Mouse (Mus musculus) MEL (cell line): ENCODE results near the gene Spcs2. TPM values are rescaled to one million over a fixed set of nuclear protein-coding genes. Genes with fewer than 3 reads are reported as not detected.

Experiments
- DNase-seq: peaks from one replicate; pipeline ENCODE4 v3.0.0; 2011; ENCODE audit warnings: low read depth, low spot score
- H3K27ac ChIP-seq: 2 replicates; pipeline ENCODE4 v1.5.1; 2012; ENCODE audit warnings: low read depth, mild to moderate bottlenecking, control low read depth, low read length, moderate library complexity; ENCODE audit not compliant: control insufficient read depth
- H3K27me3 ChIP-seq, 2 experiments: fragments of 150-350 bp in 1 of 2; sonication (generic) in 1 of 2; 2 replicates each; pipeline ENCODE4 v1.6.1; 2012; ENCODE audit warnings: low read length in 2 of 2, mild to moderate bottlenecking in 2 of 2, improper control_type of control experiment in 1 of 2, moderate library complexity in 1 of 2; ENCODE audit not compliant: insufficient read depth in 2 of 2, control insufficient read depth in 1 of 2
- H3K36me3 ChIP-seq, 2 experiments: 2 replicates each; pipeline ENCODE4 v1.6.1; 2012 to 2014; ENCODE audit warnings: low read length in 2 of 2, improper control_type of control experiment in 1 of 2, inconsistent platforms in 1 of 2, mild to moderate bottlenecking in 1 of 2; ENCODE audit not compliant: insufficient read depth in 2 of 2, control insufficient read depth in 1 of 2
- H3K4me1 ChIP-seq, 2 experiments: fragments of 150-350 bp in 1 of 2; sonication (generic) in 1 of 2; 2 replicates each; pipeline ENCODE4 v1.6.1; 2012; ENCODE audit warnings: low read length in 2 of 2, improper control_type of control experiment in 1 of 2, mild to moderate bottlenecking in 1 of 2; ENCODE audit not compliant: insufficient read depth in 2 of 2, control insufficient read depth in 1 of 2
- H3K4me3 ChIP-seq, 2 experiments: fragments of 150-350 bp in 1 of 2; sonication (generic) in 1 of 2; 2 replicates each; pipeline ENCODE4 v1.5.1; 2012; ENCODE audit warnings: low read depth in 2 of 2, low read length in 2 of 2, mild to moderate bottlenecking in 2 of 2, moderate library complexity in 2 of 2, control low read depth in 1 of 2, improper control_type of control experiment in 1 of 2; ENCODE audit not compliant: control insufficient read depth in 1 of 2, insufficient read depth in 1 of 2
- H3K79me2 ChIP-seq: 2 replicates; pipeline ENCODE4 v1.6.1; 2012; ENCODE audit warnings: mild to moderate bottlenecking, low read length, moderate library complexity; ENCODE audit not compliant: control insufficient read depth, poor library complexity, insufficient read depth
- H3K9ac ChIP-seq: 2 replicates; pipeline ENCODE4 v1.6.1; 2012; ENCODE audit warnings: low read depth, mild to moderate bottlenecking, control low read depth, low read length, moderate library complexity; ENCODE audit not compliant: control insufficient read depth, poor library complexity, severe bottlenecking
- H3K9me3 ChIP-seq: fragments of 150-350 bp; sonication (generic); replicated peaks from 2 replicates; pipeline ENCODE4 v1.6.1; 2012; ENCODE audit warnings: mild to moderate bottlenecking, low read length, improper control_type of control experiment, moderate library complexity; ENCODE audit not compliant: insufficient read depth
- E2F4 ChIP-seq: IDR thresholded peaks from 2 replicates; pipeline ENCODE4 v1.6.1; 2011; ENCODE audit warnings: low read depth, low read length, improper control_type of control experiment, borderline replicate concordance
- ELF1 ChIP-seq: IDR thresholded peaks from 2 replicates; pipeline ENCODE4 v1.6.1; 2014; ENCODE audit warnings: low read depth, mild to moderate bottlenecking, inconsistent platforms, low read length, improper control_type of control experiment, moderate library complexity
- ETS1 ChIP-seq: IDR thresholded peaks from 2 replicates; pipeline ENCODE4 v1.6.1; 2012; ENCODE audit warnings: low read depth, mild to moderate bottlenecking, inconsistent platforms, low read length, improper control_type of control experiment, moderate library complexity
- GABPA ChIP-seq: IDR thresholded peaks from 2 replicates; pipeline ENCODE4 v1.6.1; 2012; ENCODE audit warnings: low read depth, mild to moderate bottlenecking, inconsistent platforms, low read length, improper control_type of control experiment, moderate library complexity
- MAX ChIP-seq: IDR thresholded peaks from 2 replicates; pipeline ENCODE4 v1.6.1; 2011; ENCODE audit warnings: low read length, improper control_type of control experiment
- MAZ ChIP-seq: IDR thresholded peaks from 2 replicates; pipeline ENCODE4 v1.6.1; 2012; ENCODE audit warnings: low read depth, mild to moderate bottlenecking, inconsistent platforms, low read length, improper control_type of control experiment
- NELFE ChIP-seq: IDR thresholded peaks from 2 replicates; pipeline ENCODE4 v1.6.1; 2011; ENCODE audit warnings: low read depth, low read length, improper control_type of control experiment
- NRF1 ChIP-seq: IDR thresholded peaks from 2 replicates; pipeline ENCODE4 v1.6.1; 2014; ENCODE audit warnings: low read depth, mild to moderate bottlenecking, inconsistent platforms, low read length, improper control_type of control experiment, moderate library complexity; ENCODE audit not compliant: poor library complexity, insufficient read depth, severe bottlenecking
- POLR2A ChIP-seq, 2 experiments: IDR thresholded peaks; 2 replicates each; pipeline ENCODE4 v1.6.1; 2011 to 2012; ENCODE audit warnings: low read length in 2 of 2, mild to moderate bottlenecking in 2 of 2, control low read depth in 1 of 2, improper control_type of control experiment in 1 of 2, low read depth in 1 of 2, moderate library complexity in 1 of 2; ENCODE audit not compliant: control insufficient read depth in 1 of 2, insufficient read depth in 1 of 2, poor library complexity in 1 of 2
- POLR2AphosphoS2 ChIP-seq: IDR thresholded peaks from 2 replicates; pipeline ENCODE4 v1.6.1; 2011; ENCODE audit warnings: low read length, improper control_type of control experiment
- RAD21 ChIP-seq: IDR thresholded peaks from 2 replicates; pipeline ENCODE4 v1.6.1; 2011; ENCODE audit warnings: mild to moderate bottlenecking, low read depth, low read length, improper control_type of control experiment
- RCOR1 ChIP-seq: IDR thresholded peaks from 2 replicates; pipeline ENCODE4 v1.6.1; 2012; ENCODE audit warnings: low read depth, mild to moderate bottlenecking, inconsistent platforms, low read length, improper control_type of control experiment
- SMC3 ChIP-seq: IDR thresholded peaks from 2 replicates; pipeline ENCODE4 v1.6.1; 2011; ENCODE audit warnings: low read depth, low read length, improper control_type of control experiment
- TCF12 ChIP-seq: IDR thresholded peaks from 2 replicates; pipeline ENCODE4 v1.6.1; 2014; ENCODE audit warnings: low read depth, mild to moderate bottlenecking, inconsistent platforms, low read length, improper control_type of control experiment, moderate library complexity
- UBTF ChIP-seq: IDR thresholded peaks from 2 replicates; pipeline ENCODE4 v1.6.1; 2012; ENCODE audit warnings: low read depth, mild to moderate bottlenecking, inconsistent platforms, low read length, improper control_type of control experiment, moderate library complexity, borderline replicate concordance; ENCODE audit not compliant: insufficient read depth
- polyA plus RNA-seq, 2 experiments: library from polyadenylated mRNA; stranded (reverse) in 1 of 2; unstranded in 1 of 2; fragments of >175 nt in 1 of 2; fragments of >200 nt in 1 of 2; gene quantifications; 2 replicates each; pipeline versions ENCODE4 v1.2.1 to v1.2.4; 2012; ENCODE audit warnings: low replicate concordance in 2 of 2, low read depth in 1 of 2; ENCODE audit not compliant: insufficient read length in 2 of 2, insufficient read depth in 1 of 2, missing spikeins in 1 of 2
- total RNA-seq: library from RNA; depleted of rRNA; stranded (reverse); fragments of 300-350 nt; gene quantifications from 2 replicates; pipeline ENCODE4 v1.2.3, GENCODE M21; 2012

The Spcs2 gene
- total and polyA plus RNA-seq, 3 experiments = 152 to 241 TPM; not detected in 1

- no peaks in the 10 kb centered on the region for H3K9me3 ChIP-seq
- no peak for DNase-seq
- H3K27ac ChIP-seq = no peak overlapping the region
- TF ChIP-seq ELF1 (no peak), SMC3 (no peak), RAD21 (no peak), POLR2AphosphoS2 (no peak), GABPA (no peak), POLR2A (IDR thresholded peaks at IDR 0.05; ENCODE audit: control insufficient read depth in 1 of 2, insufficient read depth in 1 of 2, low read depth in 1 of 2, low read length in 2 of 2, poor library complexity in 1 of 2) (no peak), MAX (no peak)
- H3K27me3 ChIP-seq = no peaks in the 10 kb centered on the region
- no peaks in the 10 kb centered on the region for H3K79me2 ChIP-seq
- peaks cover 0 to 37% of the 10 kb centered on the region in 2 experiments; a peak in 2 of 4 replicates for H3K36me3 ChIP-seq
- no peak overlapping the region for H3K4me3 ChIP-seq
- H3K4me1 ChIP-seq = peaks cover 15 to 40% of the 10 kb centered on the region in 2 experiments
- no peak overlapping the region for H3K9ac ChIP-seq
These were observed 39.8 kb upstream of the Spcs2 start for GRCm38 (mm10) chr7:99902918-99903665.

- no peak for DNase-seq
- H3K4me3 ChIP-seq = no peak overlapping the region
- H3K79me2 ChIP-seq = no peaks in the 10 kb centered on the region
- no peaks in the 10 kb centered on the region for H3K9me3 ChIP-seq
- H3K4me1 ChIP-seq = peaks cover 11 to 34% of the 10 kb centered on the region in 2 experiments
- TF ChIP-seq RCOR1 = no peak
- TF ChIP-seq ETS1 = no peak
- TF ChIP-seq E2F4 = no peak
- TF ChIP-seq TCF12 = no peak
- TF ChIP-seq NRF1 = no peak
- no peak for TF ChIP-seq MAX
- no peak for TF ChIP-seq MAZ
- TF ChIP-seq RAD21 = no peak
- no peak for TF ChIP-seq UBTF
- H3K36me3 ChIP-seq = peaks cover 0 to 31% of the 10 kb centered on the region in 2 experiments; a peak in 2 of 4 replicates
- H3K27ac ChIP-seq = no peak overlapping the region
- H3K9ac ChIP-seq = no peak overlapping the region
- H3K27me3 ChIP-seq = no peaks in the 10 kb centered on the region
These were observed 38.9 kb upstream of the Spcs2 start for GRCm38 (mm10) chr7:99902208-99902607.

- H3K9ac ChIP-seq = no peak overlapping the region
- no peak for DNase-seq
- no peaks in the 10 kb centered on the region for H3K27me3 ChIP-seq
- peaks cover 3 to 20% of the 10 kb centered on the region in 2 experiments; a peak in 3 of 4 replicates for H3K4me1 ChIP-seq
- H3K79me2 ChIP-seq = no peaks in the 10 kb centered on the region
- peaks cover 0 to 6% of the 10 kb centered on the region in 2 experiments; a peak in 2 of 4 replicates for H3K36me3 ChIP-seq
- H3K4me3 ChIP-seq = no peak overlapping the region
- no peak for TF ChIP-seq NELFE
- no peak overlapping the region for H3K27ac ChIP-seq
- H3K9me3 ChIP-seq = no peaks in the 10 kb centered on the region
These were observed 33.6 kb upstream of the Spcs2 start for GRCm38 (mm10) chr7:99896905-99897304.
